Mouse (Mus musculus) thymus, adult 2 months (tissue): Measurements from ENCODE around the gene Sh3kbp1.

Experiments
- CTCF ChIP-seq: fragments of 200-500 bp; IDR thresholded peaks from 2 replicates; pipeline ENCODE4 v1.5.1; 2012; ENCODE audit warnings: mild to moderate bottlenecking, control low read depth, low read length, moderate library complexity, borderline replicate concordance; ENCODE audit not compliant: control insufficient read depth, poor library complexity, insufficient read depth; ENCODE audit errors: extremely low read depth
- POLR2A ChIP-seq: fragments of 200-500 bp; IDR thresholded peaks from 2 replicates; pipeline ENCODE4 v1.6.1; 2012; ENCODE audit warnings: mild to moderate bottlenecking, low read length, control low read depth, moderate library complexity; ENCODE audit not compliant: control insufficient read depth, poor library complexity, insufficient read depth; ENCODE audit errors: extremely low read depth

DNA sequence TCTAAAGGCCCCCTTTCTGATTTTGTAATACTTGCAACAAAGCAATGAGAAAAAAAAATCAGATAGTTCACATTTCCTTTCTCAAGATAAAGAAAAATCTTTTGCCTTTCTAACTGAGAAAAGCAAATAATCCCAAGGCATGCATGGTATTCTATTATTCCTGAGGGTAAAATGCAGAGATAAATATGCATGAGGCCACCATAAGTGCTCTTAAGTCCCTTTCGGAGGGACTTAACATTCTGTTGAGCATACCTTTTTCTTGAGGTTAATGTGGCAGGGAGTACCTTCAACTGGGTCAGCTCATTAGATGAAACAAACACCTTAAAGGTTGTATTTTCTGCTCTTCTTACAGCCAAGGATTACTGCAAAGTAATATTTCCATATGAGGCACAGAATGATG is 250.7 kb downstream of the Sh3kbp1 start:
- TF ChIP-seq CTCF, result no peak
- no peak for TF ChIP-seq POLR2A
